Mouse (Mus musculus): Measurements from ENCODE around the gene Olfr1313. TPM values are rescaled to one million over a fixed set of nuclear protein-coding genes. Genes with fewer than 3 reads are reported as not detected.
"Not testable (repeated sequence)": the region's sequence is repeated elsewhere in the genome, so short reads cannot be mapped to it uniquely, and the experiment has no call there.

Olfr1313 gene
- not detected in 2 replicates for polyA plus RNA-seq (2015; fragmentation: Nextera tagmentation; extraction: Ambion mirVana)

- Histone ChIP-seq H3K4me1 (no peaks in the 10 kb centered on the region), H3K27me3 (replicated peaks) (no peaks in the 10 kb centered on the region), H3K27ac (replicated peaks) (no peak within 1 kb of the TSS), H3K4me3 (no peak within 1 kb of the TSS), H3K9ac (no peak within 1 kb of the TSS), H3K4me2 (no peak within 1 kb of the TSS), H3K9me3 (no peaks in the 10 kb centered on the region), H3K36me3 (no peaks in the 10 kb centered on the region)
- no peak for ATAC-seq (ENCODE audit: extremely low read depth, insufficient number of reproducible peaks, low FRiP score, low TSS enrichment)
These were observed at the start of gene Olfr1313 for GRCm38 (mm10) chr2:112077743-112078142. TSS of gene Olfr1313 (minus strand) at chr2:112077843.

DNA sequence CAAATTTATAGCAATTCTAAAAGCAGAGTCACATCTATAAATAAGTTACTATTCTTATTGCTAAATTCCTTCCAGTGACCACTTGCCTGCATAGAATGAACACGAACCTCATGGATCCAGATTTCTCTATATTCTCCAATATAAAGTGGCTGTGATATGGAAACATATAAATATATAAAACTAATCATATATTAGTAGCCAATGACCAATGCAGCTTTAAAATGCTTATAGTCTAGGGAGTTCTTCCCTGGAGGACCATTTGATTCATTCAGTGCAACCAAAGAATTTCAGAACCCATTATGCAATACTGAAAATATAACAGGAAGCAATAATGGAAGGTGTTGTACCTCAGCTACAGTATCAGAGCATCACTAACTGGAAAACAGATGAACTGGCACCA lies 37.7 kb upstream of the Olfr1313 start, which contains the start of gene Olfr1315-ps1:
Gene Olfr1315-ps1, minus strand, starts transcription at position 101 of the 400 bp plus-strand sequence.
- H3K36me3 ChIP-seq: no peaks in the 10 kb centered on the region
- H3K4me2 ChIP-seq: no peak within 1 kb of the TSS
- 52% methylated on average over 1 of the region's 1 CpGs for WGBS
- H3K9ac ChIP-seq: no peak within 1 kb of the TSS
- H3K27me3 ChIP-seq (replicated peaks): no peaks in the 10 kb centered on the region
- no peaks in the 10 kb centered on the region for H3K4me1 ChIP-seq
- no peak within 1 kb of the TSS for H3K27ac ChIP-seq (replicated peaks)
- H3K9me3 ChIP-seq: no peaks in the 10 kb centered on the region
- no peak within 1 kb of the TSS for H3K4me3 ChIP-seq
- no peak for ATAC-seq (ENCODE audit: extremely low read depth, insufficient number of reproducible peaks, low FRiP score, low TSS enrichment)

- no peaks in the 10 kb centered on the region for H3K9me3 ChIP-seq
- no peak for ATAC-seq (ENCODE audit: extremely low read depth, insufficient number of reproducible peaks, low FRiP score, low TSS enrichment)
These were observed 19.0 kb upstream of the Olfr1313 start, which contains the start of gene Olfr1314 for GRCm38 (mm10) chr2:112096681-112097080. TSS of gene Olfr1314 (minus strand) at chr2:112096781.

GRCm38 (mm10) chr2:112050138-112050537 lies 27.5 kb downstream of the Olfr1313 start, which contains the start of gene Olfr1312:
TSS of gene Olfr1312 (minus strand) at chr2:112050238.
- no peak within 1 kb of the TSS for H3K9ac ChIP-seq
- no peaks in the 10 kb centered on the region for H3K27me3 ChIP-seq (replicated peaks)
- no peaks in the 10 kb centered on the region for H3K9me3 ChIP-seq
- no peak for ATAC-seq (ENCODE audit: extremely low read depth, insufficient number of reproducible peaks, low FRiP score, low TSS enrichment)
- 17% methylated on average over 1 of the region's 1 CpGs for WGBS
- H3K4me3 ChIP-seq: no peak within 1 kb of the TSS
- H3K36me3 ChIP-seq: no peaks in the 10 kb centered on the region
- no peaks in the 10 kb centered on the region for H3K4me1 ChIP-seq
- no peak within 1 kb of the TSS for H3K27ac ChIP-seq (replicated peaks)
- H3K4me2 ChIP-seq: no peak within 1 kb of the TSS

More at GRCm38 (mm10) chr2:112096681-112097080, 19.0 kb upstream of the Olfr1313 start, which contains the start of gene Olfr1314:
- no peak within 1 kb of the TSS for H3K27ac ChIP-seq (replicated peaks)
- no peak within 1 kb of the TSS for H3K4me3 ChIP-seq
- H3K9ac ChIP-seq: no peak within 1 kb of the TSS
- no peaks in the 10 kb centered on the region for H3K36me3 ChIP-seq
- H3K4me2 ChIP-seq: no peak within 1 kb of the TSS
- no peaks in the 10 kb centered on the region for H3K27me3 ChIP-seq (replicated peaks)
- H3K4me1 ChIP-seq: no peaks in the 10 kb centered on the region

DNA sequence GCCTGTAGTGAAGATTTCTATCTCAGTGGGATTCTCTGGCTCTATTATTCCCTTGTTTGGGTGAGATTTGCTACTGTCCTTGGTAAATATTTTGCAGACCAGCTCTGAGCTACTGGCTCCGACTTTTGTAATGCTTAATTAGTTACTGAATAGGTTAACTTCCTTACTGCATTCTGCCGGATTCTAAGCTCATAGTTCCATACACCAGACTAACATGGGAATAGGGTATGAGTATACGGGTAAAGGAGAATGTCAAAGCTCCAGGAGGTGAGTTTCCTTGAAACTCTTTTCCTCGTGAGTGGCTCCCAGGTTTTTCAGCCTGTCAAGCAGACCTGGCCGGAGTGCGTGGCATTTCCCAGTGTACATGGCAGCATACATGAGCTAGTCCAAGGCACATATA lies 50.7 kb downstream of the Olfr1313 start:
- not testable (repeated sequence) for H3K4me2 ChIP-seq; H3K4me3 ChIP-seq; H3K27ac ChIP-seq (replicated peaks); H3K9ac ChIP-seq; H3K9me3 ChIP-seq; H3K36me3 ChIP-seq; H3K27me3 ChIP-seq (replicated peaks); H3K4me1 ChIP-seq; ATAC-seq (ENCODE audit: extremely low read depth, insufficient number of reproducible peaks, low FRiP score, low TSS enrichment)
- WGBS: 46% methylated on average over 6 of the region's 6 CpGs

- Histone ChIP-seq H3K27ac (replicated peaks) (no peak within 1 kb of the TSS), H3K27me3 (replicated peaks) (no peaks in the 10 kb centered on the region), H3K9ac (no peak within 1 kb of the TSS), H3K9me3 (no peaks in the 10 kb centered on the region), H3K4me3 (no peak within 1 kb of the TSS), H3K36me3 (no peaks in the 10 kb centered on the region), H3K4me2 (no peak within 1 kb of the TSS), H3K4me1 (no peaks in the 10 kb centered on the region)
- no peak for ATAC-seq (ENCODE audit: extremely low read depth, insufficient number of reproducible peaks, low FRiP score, low TSS enrichment)
- WGBS: 72% methylated on average over 2 of the region's 2 CpGs
These were observed 53.3 kb downstream of the Olfr1313 start, which contains the start of gene Olfr1311 for GRCm38 (mm10) chr2:112024312-112024711. TSS of gene Olfr1311 (minus strand) at chr2:112024412.

Other genes starting within 250 kb of the Olfr1313 start
- not detected in 2 replicates for gene Olfr1305, start 200.7 kb downstream of the Olfr1313 start, polyA plus RNA-seq (2015; fragmentation: Nextera tagmentation; extraction: Ambion mirVana)
- not detected in 2 replicates for gene Olfr1306, start 161.6 kb downstream of the Olfr1313 start, polyA plus RNA-seq (2015; fragmentation: Nextera tagmentation; extraction: Ambion mirVana)
- 0.01 TPM in 1 of 2 replicates, not detected in the other for gene Olfr1307, start 128.4 kb downstream of the Olfr1313 start, polyA plus RNA-seq (2015; fragmentation: Nextera tagmentation; extraction: Ambion mirVana)
- gene Olfr1308, start 112.9 kb downstream of the Olfr1313 start, polyA plus RNA-seq (2015; fragmentation: Nextera tagmentation; extraction: Ambion mirVana): not detected in 2 replicates
- gene Olfr1309, start 87.6 kb downstream of the Olfr1313 start, polyA plus RNA-seq (2015; fragmentation: Nextera tagmentation; extraction: Ambion mirVana): not detected in 2 replicates
- gene Olfr1310, start 65.1 kb downstream of the Olfr1313 start, polyA plus RNA-seq (2015; fragmentation: Nextera tagmentation; extraction: Ambion mirVana): not detected in 2 replicates
- not detected in 2 replicates for gene Olfr1311, start 53.4 kb downstream of the Olfr1313 start, polyA plus RNA-seq (2015; fragmentation: Nextera tagmentation; extraction: Ambion mirVana)
- not detected in 2 replicates for gene Olfr1312, start 27.6 kb downstream of the Olfr1313 start, polyA plus RNA-seq (2015; fragmentation: Nextera tagmentation; extraction: Ambion mirVana)
- not detected in 2 replicates for gene Olfr1314, start 18.9 kb upstream of the Olfr1313 start, polyA plus RNA-seq (2015; fragmentation: Nextera tagmentation; extraction: Ambion mirVana)
- gene Olfr1315-ps1, start 37.6 kb upstream of the Olfr1313 start, polyA plus RNA-seq (2015; fragmentation: Nextera tagmentation; extraction: Ambion mirVana): not detected in 2 replicates
- gene Olfr1316, start 57.1 kb upstream of the Olfr1313 start, polyA plus RNA-seq (2015; fragmentation: Nextera tagmentation; extraction: Ambion mirVana): not detected in 2 replicates
- gene Olfr1317, start 62.5 kb upstream of the Olfr1313 start, polyA plus RNA-seq (2015; fragmentation: Nextera tagmentation; extraction: Ambion mirVana): not detected in 2 replicates
- not detected in 2 replicates for gene Olfr1318, start 76.4 kb upstream of the Olfr1313 start, polyA plus RNA-seq (2015; fragmentation: Nextera tagmentation; extraction: Ambion mirVana)
- gene Lpcat4, start 161.6 kb upstream of the Olfr1313 start, polyA plus RNA-seq (2015; fragmentation: Nextera tagmentation; extraction: Ambion mirVana): 13.6 and 14.5 TPM in 2 replicates
- 0.04 and 0.05 TPM in 2 replicates for gene Nutm1, start 181.4 kb upstream of the Olfr1313 start, polyA plus RNA-seq (2015; fragmentation: Nextera tagmentation; extraction: Ambion mirVana)
- gene Nop10, start 184.1 kb upstream of the Olfr1313 start, polyA plus RNA-seq (2015; fragmentation: Nextera tagmentation; extraction: Ambion mirVana): 155 and 186 TPM in 2 replicates
- gene Slc12a6, start 188.0 kb upstream of the Olfr1313 start, polyA plus RNA-seq (2015; fragmentation: Nextera tagmentation; extraction: Ambion mirVana): 8.4 and 9.5 TPM in 2 replicates
- gene Gm21985, start 188.5 kb upstream of the Olfr1313 start, polyA plus RNA-seq (2015; fragmentation: Nextera tagmentation; extraction: Ambion mirVana): not detected in 2 replicates